Mouse (Mus musculus): ENCODE measurements at regions not wholly inside any gene's neighbourhood (a gene's known extent, or its start where the extent isn't known, plus 50 kb on each side); places are given as distances from the start of the nearest gene placed in this dataset.

DNA sequence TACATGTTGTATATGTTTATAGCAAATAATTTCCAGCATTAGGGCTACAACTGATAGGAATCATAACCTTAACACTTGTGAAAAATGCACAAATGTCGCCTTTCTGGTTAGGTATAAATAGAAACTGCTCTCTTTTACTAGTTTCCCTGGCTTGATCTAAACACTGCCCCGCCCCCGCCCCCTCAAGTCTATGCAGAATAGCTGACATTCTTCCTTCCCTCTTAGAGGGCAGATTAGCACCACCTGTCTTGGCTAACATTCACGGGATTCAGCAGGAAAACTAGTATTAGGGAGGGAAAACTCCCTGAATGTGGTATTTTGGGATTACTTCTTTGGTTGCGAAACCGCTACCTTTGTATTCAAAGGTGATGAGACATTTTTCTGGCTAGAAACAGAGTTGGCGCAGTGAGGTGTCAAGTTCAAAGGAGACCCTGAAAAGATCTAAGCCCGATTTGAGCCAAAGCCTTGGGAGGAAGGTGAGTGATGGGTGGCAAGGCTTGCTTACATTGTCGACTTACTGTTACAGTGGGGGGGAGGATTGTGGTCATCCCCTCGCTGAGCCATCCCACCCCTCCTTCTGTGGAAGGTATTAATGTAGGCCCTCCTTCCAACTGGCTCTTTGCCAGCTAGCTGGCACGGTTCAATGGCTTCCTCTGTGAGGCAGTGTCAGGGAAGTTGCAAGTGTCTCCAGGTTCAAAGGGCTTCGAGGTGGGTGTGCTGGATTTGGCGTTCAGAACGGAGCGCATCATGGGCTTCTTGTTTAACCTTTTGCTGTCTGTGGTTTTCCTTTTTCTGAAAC, 209.8 kb upstream of the Nr2f2 start:
- DNase-seq (ENCODE audit: low spot score), result peak; percentile 9

DNA sequence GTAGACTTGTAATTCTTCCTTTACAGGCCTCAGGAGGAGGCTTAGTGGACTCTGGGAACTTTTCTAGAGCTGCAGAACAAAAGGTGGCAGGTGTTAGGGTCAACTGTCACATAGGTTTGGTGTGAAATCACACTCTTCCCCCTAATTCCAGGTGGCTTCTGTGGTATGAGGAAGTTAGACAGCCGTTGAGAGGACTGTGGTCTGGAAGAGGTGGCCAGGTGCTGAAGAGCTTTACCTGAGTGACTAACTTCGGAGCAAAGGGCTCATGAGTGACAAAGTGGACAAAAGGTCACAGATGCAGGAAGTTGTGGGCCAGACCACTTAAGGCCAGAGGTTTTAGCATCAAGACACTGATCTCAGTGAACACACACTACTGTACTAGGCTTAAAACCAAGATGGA, 209.1 kb upstream of the Nr2f2 start:
- DNase-seq (ENCODE audit: low spot score), result no peak

DNA sequence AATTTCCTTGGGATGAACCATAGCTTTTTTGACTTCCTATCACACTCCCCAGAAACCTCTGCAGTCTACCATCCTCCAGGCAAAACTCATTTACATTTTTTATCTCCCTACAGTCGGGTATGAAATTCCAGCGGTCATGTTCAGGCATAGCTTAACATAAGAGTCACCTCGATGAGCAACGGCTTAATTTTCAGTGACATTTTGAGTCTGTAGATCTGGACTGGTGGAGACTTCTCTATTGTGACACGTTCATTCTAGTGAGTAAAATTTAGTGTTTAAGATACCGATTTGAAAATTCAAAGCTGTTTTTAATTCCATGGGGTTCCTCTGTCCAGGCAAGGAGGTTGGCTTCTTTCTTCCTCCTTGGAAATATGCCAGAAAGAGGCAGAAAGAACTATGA, 207.7 kb upstream of the Nr2f2 start:
- DNase-seq (ENCODE audit: low spot score), result no peak

DNA sequence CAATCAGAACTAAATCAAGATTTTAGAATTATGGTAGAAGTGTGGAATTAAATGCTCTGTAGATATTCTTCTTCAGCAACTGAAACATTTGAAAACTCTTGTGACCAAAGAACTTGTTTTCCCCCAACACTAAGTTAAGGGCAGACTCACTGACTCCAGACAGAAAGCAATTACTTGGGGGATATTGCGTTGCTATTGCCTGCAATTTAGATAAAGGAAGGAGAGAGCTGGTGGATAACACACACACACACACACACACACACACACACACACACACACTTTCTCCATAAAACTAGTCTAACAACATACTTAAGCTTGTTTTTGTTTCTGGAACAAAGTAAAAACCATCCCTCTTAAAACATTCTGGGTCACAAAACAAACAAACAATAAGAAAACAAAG, 198.5 kb upstream of the Nr2f2 start:
- no peak for DNase-seq (ENCODE audit: low spot score)

DNA sequence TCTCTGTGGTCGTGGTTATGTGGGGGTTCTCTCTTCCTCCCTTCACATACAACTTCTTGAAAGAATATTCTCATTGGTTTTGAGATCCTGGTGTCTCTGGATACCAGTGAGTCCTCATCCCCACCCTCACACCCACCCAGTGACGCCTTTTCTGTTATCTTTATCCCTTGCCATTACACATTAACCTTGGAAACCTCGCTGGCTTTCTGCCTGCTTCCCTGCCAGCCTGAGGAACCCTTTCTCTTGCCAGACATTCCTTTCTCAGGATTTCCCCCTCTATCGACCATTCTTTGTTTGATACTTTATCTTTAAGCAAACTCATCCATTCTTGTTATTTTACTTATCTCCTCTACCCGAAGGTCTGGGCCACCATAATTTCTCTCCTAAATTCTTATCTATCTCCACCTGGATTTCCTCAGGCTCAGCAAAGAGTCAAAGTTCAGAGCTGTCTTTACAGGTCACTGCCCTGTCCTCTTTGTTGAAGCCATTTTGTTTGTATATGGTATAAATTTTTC, 182.5 kb upstream of the Nr2f2 start:
- DNase-seq (ENCODE audit: low spot score), result no peak

DNA sequence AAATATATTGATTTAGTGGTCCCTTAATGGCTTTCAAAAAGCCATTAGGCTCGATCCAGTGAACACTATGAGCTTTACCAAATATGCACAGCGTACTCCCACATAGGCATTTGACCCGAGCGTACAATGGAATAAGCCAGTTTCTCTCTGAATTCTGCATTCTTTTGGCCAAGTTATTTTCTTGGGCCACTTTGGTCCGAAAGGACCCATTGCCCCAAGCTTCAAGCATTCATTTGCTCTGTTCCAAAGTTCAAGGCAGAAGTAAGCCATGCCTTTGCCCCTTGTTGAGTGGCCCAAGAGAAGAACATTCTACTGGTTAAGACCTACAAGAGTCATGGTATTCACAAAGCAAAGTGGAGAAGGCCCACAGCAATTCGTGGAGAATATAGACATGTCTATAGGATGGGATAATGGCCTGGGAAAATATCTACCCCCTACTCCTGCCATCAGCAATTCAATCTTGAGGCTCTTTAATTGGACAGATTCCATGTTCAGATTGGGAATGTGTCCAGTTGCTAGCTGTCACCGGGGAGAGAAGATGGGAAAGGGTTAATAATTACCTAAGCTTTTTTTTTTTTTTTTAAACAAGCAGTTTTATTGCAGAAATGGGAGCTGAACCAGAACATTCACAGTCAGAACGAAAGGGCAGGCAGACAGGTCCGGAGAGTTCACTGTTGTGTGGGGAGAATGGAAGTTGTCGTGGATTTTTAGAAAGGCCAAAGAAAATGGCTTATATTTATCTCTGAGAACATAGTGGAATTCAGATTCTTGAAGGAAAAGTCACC, 175.5 kb upstream of the Nr2f2 start:
- no peak for DNase-seq (ENCODE audit: low spot score)

DNA sequence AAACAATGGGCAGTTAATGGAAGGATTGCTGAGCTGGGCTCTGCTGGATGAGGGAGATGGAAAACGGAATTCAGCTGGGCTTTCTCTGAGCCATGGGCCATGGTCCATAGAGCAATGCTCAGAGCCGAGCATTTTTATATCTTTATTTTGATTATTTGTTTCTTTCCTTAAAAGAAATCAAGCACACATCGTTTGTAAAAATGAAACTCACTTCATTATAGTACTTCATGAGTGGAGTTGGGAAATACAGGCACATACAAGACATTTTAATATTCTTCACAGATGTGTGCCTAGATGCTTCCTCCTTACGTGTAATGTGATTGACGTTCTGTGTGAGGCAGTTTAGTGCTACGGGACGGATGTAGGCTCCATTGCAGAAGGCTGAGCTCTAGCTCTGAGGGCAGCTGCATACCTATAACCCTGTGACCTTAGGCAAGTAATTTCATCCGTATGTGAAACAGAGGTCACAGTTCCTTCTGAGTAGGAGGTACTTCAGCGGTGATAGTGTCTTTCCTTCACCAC, 172.6 kb upstream of the Nr2f2 start:
- no peak for DNase-seq (ENCODE audit: low spot score)

DNA sequence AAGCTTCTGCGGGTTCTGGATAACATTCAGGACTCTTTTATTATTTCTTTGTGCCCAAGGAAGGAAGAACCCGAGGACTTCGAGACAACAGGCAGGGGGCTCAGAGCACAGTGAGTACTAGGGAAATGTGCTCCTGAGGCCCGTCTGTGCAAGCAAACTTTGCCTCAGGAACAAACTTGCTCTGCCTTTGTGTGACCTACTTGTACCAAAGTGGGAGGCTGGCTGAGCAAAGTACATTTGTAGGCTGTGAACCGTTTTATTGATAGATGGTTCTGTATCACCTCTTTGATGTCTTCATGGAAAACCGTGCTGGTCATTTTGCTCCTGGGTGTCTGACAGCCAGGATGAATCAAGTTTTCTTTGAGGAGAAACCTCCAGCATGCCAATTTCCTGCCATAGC, 169.5 kb upstream of the Nr2f2 start:
- no peak for DNase-seq (ENCODE audit: low spot score)

DNA sequence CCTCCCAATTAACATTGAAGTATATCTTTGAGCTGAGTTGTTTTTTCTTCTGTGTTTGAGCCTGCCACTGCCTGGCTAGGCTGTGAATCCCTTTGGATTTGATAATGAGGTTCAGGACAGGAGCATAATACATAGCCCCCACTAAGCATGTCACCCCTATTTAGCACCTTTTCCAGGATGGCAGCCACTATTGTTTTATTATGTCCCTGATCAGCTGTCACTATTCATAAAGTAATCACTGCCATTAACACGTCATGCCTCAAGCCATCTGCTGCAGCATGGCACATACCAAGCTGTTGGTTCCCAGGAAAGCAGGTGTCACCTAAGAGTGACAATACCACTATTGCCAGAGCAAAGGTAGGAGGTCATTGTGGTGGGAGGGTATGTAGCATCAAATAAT, 167.0 kb upstream of the Nr2f2 start:
- no peak for DNase-seq (ENCODE audit: low spot score)

DNA sequence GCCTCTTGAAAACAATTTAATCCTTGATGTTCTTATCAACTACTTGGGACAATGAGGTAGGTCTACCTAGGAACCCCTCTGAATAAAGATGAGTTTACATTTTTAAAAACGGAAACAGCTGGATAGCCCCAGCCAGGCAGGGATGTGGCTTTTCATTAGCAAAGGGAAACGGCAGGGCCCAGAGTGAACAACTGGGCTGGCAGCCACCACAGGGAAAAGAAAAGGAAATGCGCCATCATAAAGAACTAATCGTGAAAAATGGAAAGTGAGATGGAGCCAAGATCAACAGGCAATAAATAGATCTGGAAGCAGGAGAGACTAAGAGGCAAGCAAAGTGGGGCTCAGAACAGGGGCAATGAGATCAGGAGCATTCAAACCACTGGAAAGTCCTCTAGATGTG, 161.4 kb upstream of the Nr2f2 start:
- DNase-seq (ENCODE audit: low spot score), result no peak

DNA sequence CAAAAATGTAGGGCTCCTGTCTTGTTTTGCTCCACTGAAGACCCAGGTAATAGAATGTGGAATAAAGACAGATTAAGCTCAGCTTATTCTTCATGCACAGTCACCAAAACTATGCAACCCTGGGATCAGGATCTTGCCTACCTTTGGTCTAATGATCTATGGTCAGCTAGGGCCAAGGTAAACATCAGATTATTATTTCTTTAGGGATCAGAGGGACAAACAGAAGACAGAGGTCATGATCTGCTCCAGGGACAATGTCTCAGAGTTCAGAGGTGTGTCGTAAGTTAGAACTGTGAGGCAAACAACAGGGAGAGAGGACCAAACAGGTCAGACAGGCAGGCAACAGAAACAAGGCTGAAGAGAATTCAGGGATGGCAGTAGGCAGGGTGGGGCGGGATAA, 158.8 kb upstream of the Nr2f2 start:
- DNase-seq (ENCODE audit: low spot score), result no peak

DNA sequence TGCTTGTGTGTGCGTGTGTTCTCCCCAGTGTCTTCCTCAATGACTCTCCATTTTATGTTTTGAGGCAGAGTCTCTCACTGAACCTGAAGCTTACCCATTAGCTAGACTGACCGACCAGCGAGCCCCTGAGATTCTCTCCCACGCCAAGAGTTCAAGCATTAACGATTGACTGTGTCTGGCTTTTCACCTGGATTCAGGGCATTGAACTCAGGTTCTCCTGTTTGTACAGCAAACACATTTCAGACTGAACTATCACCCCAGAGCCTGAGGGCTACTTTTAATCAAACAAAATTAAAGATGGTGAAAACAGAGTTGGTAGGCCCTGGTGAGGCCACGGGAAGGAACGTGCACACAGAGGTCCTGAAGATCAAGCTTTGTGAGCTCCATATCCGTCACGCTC, 158.2 kb upstream of the Nr2f2 start:
- DNase-seq (ENCODE audit: low spot score), result no peak

DNA sequence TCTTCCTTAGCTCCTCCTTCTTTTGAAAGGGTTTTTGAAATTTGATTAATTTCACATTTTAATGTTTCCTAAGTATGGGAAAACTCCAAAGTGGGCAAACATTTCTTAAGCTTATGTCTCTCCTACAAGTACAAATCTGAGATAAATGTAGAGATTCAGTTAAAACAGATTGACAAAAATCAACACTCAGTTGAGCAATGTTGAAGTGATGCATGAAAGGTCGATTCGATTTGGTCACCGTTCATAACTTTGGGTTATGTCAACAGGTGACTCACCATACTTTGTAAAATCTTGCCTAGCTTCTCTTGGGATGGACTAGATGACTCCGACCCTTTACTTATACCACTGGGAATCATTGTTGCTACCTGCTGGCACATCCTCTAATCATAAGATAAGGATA, 157.7 kb upstream of the Nr2f2 start:
- no peak for DNase-seq (ENCODE audit: low spot score)

DNA sequence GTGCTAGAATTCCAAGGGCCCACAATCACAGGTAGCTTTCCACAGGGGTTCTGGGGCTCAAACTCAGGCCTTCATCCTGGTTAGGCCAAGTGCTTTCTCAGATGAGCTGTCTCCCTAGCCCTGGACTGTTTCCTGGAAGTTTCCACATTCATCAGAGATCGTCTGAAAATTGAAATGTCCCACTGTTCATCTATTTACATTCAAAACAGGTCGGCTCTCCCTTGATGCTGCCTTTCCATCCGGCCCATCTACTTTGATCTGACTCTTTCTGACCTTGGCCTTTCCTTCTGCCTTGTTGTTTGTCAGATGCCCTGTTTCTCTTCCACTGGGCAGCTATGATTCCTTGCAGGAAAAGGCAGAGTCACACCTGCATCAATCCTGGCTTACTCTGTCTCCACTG, 150.2 kb upstream of the Nr2f2 start:
- DNase-seq (ENCODE audit: low spot score), result no peak

DNA sequence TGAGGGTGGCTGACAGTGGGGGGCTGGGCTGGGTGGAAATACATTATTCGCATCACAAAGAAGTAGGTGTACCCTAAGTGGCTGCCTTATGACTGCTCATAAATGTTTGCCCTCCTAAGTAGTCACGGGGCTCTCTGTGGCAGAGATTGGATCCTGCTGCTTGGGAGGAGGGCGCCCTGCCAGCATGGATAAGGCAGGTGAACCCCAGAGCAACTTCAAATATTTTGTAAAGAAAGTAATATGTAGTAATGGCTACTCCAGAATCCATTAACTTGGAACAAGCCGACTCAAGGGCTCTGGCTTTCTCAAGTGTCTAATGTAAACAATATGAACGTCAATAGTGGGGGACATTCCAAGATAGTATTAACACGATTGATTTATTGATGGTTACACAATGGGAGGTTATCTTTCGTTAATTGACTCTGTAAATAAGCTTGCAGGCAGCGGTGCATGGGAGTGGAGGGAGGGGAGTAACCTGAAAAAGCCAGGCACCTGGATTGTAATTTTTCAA, 148.9 kb upstream of the Nr2f2 start:
- no peak for DNase-seq (ENCODE audit: low spot score)

DNA sequence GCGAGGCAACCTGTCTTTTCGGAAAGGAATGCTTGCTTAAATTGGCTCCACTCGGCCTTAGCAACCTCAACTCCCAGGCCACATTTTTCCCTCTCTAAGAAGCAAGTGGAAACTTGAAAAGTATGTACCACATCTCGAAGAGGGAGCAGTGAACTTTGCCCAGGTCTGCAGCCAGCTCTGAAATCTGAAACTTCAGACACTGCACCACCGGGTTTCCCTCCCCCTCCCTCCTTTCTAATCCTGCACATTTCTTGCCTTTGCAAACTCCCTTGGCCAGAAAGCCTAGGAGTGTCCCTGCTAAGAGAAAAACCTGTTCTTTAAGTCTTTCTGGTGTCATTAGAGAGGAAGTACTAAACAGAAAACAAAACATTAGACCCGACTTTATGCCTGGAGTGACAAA, 148.1 kb upstream of the Nr2f2 start:
- peak; percentile 11 for DNase-seq (ENCODE audit: low spot score)

DNA sequence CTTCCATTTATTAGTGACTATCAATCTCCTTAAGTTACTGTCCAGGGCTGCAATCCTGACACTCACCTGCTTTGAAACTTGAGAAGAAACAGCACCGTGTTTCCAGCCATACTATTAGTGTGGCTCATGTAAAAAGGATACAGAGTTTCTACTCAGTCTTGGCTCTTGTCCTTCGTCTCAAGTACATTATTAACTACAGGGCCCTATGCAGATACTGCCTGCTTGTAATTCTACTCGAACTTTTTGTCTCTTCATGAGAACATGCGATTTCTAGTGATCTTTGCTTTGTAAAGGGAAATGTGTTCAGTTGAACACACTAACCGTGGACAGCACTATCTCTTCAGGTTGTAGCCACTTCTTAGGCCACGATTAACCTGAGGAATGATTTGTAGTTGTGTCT, 145.8 kb upstream of the Nr2f2 start:
- DNase-seq (ENCODE audit: low spot score), result no peak

DNA sequence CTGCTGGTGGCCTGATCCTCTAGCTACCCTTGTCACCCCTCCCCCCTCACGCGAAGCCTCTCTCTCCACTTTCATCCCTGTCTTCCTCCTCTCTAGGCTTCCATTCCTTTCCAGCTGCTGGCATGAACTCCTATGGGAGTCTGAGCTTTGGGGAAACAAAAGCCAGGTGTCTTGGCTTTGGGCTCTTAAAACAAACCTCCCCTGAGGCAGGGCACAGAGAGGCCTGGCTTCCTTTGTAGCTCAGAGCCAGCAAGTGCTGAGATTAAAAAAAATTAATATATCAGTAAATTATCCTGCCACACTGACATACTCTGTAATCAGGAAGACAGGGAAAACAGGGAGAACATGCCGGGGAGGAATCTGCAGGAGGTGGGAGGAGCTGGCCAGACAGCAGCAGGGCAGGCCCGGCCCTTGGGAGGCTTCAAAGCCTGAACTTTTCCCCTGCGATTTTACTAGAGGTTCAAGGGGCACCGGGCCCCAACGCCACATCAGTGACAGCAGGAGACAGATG, 139.2 kb upstream of the Nr2f2 start:
- DNase-seq (ENCODE audit: low spot score), result no peak

DNA sequence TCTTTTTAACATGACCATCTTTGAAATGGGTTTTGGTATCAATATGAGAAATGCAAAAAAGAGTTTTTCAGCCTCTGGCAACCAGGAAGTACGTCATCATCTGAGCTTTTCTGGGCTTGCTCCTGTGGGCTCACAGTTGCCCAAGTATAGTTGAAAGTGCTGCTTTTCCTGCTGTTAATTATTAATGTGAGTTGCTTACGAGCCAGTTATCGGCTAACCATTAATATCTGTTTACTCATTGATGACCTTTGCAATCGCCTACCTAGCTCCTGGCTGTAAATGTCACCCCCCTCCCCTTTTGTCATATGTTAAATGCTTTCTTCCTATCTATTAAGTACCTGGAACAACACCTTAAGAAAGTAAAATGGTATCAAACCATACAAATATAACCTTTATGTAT, 135.3 kb upstream of the Nr2f2 start:
- no peak for DNase-seq (ENCODE audit: low spot score)

DNA sequence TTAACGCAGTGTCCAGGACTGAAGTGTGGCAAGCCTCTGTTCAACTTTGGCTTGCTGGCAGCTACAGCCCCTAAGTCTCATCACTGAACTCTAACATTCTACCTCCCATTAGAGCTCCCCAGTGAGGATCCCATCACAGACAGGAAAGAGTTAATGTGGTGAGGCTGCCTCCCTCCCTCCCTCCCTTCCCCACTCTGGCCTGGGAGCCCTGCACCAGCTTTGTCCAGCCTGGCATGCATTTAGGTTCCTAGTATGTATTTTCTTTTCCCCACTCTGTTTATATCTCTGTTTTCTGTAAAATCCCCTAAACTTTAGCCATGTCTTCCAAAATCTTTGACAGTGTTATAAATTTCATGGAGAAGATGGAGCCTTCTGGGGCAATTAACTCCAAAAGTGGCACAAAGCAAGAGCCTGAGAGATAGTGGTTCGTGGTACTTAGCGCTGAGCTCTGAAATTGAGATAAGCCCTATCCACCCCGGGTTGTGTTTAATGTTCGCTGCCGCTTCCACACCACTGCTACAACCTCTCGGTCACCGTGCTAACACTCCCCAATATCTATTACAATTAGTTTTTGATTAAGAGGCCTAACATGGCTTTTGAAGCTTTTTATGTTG, 130.1 kb upstream of the Nr2f2 start:
- DNase-seq (ENCODE audit: low spot score), result no peak

DNA sequence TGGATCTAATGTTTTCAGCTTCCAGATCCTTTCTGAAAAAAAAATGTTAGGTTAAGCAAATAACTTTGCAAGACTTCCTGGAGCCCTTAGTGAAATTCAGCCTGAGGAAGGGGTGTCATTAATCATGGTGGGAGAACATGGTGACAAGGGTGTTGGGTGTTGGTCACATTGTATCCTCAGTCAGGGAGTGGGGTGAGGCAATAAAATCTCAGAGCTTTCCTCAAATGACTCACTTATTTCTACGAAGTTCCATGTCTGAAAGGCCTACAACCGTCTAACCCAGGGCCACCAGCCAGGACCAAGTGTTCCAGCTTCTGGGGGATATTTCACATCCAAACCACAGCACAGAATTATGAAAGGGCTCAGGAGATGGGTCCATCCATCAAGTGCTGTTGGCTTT, 117.7 kb upstream of the Nr2f2 start:
- DNase-seq (ENCODE audit: low spot score), result no peak

DNA sequence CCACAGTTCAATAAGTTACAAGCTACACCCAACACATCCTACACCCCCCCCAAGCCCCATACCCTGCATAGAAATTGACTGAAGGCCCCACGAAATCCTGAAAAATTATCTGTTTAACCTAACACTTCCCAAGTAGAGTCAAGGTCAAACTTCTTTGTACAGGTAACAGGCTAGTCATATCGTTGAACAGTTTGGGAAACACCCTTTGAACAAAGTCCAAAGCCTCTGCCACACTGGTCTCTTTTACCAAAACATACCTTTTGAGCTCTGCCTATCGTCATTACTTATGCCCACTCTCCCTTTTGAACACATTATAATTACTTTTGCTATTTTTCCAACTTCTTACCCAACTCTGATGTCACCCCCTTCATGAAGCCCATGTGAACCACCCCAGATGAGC, 117.0 kb upstream of the Nr2f2 start:
- no peak for DNase-seq (ENCODE audit: low spot score)
